Mouse (Mus musculus) thymus, adult 2 months (tissue): ENCODE results near the gene Pkp4.

Source experiments
- CTCF ChIP-seq: fragments of 200-500 bp; IDR thresholded peaks from 2 replicates; pipeline ENCODE4 v1.5.1; 2012; ENCODE audit warnings: mild to moderate bottlenecking, control low read depth, low read length, moderate library complexity, borderline replicate concordance; ENCODE audit not compliant: control insufficient read depth, poor library complexity, insufficient read depth; ENCODE audit errors: extremely low read depth
- POLR2A ChIP-seq: fragments of 200-500 bp; IDR thresholded peaks from 2 replicates; pipeline ENCODE4 v1.6.1; 2012; ENCODE audit warnings: mild to moderate bottlenecking, low read length, control low read depth, moderate library complexity; ENCODE audit not compliant: control insufficient read depth, poor library complexity, insufficient read depth; ENCODE audit errors: extremely low read depth

GRCm38 (mm10) chr2:59178191-59178590 lies 17.5 kb downstream of the Pkp4 start:
- TF ChIP-seq POLR2A = no peak
- no peak for TF ChIP-seq CTCF
